Mouse (Mus musculus): ENCODE measurements around the gene Rapgef1.
A peak's percentile ranks its signal among the peaks of the same experiment; 100 is the strongest.
"Not testable (repeated sequence)": the region's sequence is repeated elsewhere in the genome, so short reads cannot be mapped to it uniquely, and the experiment has no call there.

Rapgef1 gene

DNA sequence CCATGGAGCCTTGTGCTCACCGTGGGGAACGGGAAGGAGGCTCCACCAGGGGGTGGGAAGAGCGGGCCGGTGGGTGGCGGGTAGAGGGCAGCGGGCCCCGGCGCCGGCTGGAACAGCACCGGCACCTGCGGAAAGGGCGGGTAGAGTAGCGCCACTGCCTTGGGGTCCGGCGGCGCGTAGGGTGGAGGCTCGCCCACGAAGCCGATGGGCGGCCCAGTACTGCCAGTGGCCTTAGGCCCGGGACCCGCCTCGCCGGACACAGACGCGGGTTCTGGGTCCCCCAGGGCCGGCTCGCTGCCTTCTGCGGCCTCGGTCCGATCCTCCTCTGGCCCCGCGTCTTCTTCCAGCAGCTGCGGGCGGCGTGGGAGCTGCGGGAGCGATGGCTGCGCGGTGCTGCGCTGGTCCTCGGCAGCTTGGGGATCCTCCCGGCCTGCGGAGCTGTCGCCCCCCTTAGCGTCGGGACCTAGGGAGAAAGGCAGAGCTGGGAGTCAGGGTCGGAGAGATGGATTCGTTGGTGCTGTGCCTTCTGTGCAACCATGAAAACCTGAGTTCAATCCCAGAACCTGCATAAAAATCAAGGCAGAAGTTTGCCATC is 127.8 kb downstream of the Rapgef1 start:
- no peak for DNase-seq

- DNase-seq = no peak
These were observed 128.3 kb downstream of the Rapgef1 start for GRCm38 (mm10) chr2:29747852-29748251.

DNA sequence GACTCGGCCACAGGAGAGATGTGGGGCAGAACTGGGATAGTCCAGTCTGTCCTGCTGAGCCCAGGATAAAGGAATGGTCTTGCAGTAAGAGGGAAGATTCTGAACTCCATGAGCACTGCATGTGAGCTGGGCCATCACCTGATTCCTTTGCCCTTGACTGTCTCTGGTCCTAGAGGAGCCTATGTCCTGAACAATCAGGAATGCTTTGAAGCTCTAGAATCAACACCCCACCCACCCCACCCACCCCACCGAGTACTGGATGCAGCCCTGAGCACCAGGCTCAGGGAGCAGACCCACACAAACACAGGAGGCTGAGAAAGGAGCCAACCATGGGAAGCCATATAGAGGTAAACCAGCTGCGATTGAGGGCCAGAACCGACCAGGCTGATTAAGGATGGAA is 129.0 kb downstream of the Rapgef1 start:
- DNase-seq = no peak

GRCm38 (mm10) chr2:29751497-29751896 is 132.0 kb downstream of the Rapgef1 start, which contains the start of gene Gm13420:
Gm13420 (minus strand) TSS chr2:29751685.
- peak; percentile 43 to 66 for DNase-seq

- no peak for DNase-seq
These were observed 132.9 kb downstream of the Rapgef1 start for GRCm38 (mm10) chr2:29752397-29752796.

- DNase-seq = no peak
These were observed 136.2 kb downstream of the Rapgef1 start for GRCm38 (mm10) chr2:29755693-29756092.

DNA sequence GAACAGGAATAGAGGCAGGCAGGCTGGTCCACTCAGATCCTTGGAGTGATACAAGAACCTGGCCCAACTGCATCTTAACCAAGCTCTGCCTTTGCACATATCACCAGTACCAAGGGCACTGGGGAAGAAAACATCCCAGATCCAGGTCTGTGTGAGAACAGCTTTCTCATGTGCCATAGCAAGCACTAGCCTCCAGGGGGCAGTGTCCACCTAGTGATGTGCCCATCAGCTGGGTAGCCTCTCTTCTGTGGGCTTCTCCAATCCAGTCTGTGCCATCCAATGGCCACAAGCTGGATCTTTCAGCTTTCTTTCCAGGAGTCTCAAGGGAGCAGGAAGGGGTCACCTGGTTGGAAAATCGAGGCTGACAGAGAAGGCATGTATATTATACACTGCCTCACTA is 145.3 kb downstream of the Rapgef1 start:
- peak; percentile 66 to 79 for DNase-seq

DNA sequence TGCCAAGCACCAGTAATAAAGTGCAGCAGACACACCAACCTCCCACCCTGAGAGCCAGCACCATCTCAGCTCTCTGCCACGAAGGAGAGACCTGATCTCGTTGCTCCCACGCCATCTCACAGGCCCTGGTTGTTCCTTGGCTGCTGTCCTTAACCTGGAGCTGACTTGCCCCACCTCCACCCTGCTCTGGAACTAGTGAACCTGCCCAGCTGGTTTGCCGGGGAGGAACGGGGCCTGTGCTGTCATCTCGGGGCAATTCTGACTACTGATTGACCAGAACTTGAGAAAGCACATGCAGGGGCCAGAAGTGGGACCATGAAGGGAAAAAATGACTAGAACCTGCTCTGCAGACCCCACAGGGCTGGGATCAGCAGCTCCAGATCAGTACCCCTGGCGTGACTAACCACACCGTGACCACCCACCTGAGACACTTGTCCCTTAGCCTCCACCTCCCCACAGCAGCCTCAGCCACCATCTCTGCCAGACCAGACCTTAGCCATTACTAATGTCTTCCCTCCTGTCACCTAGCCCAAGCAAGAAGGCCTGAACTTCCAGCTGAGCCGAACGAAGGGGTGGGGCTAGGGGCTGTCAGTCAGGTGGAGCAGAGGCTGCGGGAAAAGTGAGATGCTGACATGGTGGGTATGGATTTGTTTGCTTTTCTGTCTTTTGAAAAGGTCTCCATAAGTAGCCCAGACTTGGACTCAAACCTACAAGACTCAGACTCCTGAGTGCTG is 148.6 kb downstream of the Rapgef1 start:
- DNase-seq = peak; percentile 36 to 43

DNA sequence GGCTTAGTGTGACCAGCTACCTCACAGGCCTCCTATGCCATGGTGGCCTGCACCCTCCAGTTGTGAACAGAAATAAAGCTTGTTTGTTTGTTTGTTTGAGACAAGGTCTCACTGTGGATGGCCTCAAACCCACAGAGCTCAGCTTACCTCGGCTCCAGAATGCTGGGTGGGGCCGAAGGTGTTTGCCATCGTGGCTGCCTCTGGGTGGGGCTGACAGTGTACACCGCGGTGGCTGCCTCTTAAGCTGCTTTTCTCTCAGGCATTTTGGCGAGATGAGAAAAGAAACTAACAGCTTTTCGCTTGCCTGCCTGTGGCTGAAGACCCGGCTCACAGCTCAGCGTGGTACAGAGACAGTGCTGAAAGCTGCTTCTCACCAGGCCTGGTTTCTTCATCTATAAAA is 149.4 kb downstream of the Rapgef1 start:
- no peak for DNase-seq

GRCm38 (mm10) chr2:29770162-29770561 is 150.6 kb downstream of the Rapgef1 start:
- DNase-seq = no peak

DNA sequence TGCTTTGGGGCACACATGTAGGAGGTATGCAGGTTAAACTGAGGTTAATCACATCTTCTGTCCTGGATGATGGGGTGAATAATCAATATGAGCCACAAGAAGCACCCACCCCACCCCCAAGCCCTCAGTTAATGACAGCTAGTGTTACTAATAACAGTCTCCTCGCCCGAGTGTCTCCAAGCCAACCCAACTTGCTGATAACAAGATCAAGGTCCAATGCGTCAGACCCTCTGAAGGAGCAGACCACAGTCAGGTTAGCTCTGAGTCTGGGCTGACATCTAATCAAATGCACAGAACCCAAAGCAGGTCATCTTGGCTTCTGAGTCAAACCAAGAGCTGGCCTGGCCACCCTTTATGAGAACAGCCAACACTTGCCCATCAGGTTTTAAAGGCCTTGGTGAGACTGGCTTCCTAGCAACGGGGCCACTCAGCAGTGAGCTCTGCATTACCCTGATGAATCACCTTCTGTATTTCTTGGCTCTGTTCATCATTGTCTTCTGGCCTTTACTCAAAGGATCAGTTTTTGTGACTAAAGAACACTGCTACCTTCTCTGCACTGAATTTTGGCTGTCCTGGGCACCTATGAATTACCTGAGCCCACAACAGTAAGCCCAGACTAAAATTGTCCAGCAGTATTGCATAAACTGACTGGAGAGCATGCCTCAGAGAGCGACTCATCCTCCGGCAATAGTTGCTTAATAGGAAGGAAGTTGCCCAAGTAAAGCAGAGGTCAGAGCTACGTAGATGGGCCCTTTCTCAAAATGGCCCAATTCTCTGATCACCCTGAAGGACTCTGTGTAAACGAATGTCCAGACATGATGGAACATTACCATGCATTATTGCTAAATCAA is 152.3 kb downstream of the Rapgef1 start:
- no peak for DNase-seq

- DNase-seq = no peak
These were observed 153.8 kb downstream of the Rapgef1 start for GRCm38 (mm10) chr2:29773323-29773722.

DNA sequence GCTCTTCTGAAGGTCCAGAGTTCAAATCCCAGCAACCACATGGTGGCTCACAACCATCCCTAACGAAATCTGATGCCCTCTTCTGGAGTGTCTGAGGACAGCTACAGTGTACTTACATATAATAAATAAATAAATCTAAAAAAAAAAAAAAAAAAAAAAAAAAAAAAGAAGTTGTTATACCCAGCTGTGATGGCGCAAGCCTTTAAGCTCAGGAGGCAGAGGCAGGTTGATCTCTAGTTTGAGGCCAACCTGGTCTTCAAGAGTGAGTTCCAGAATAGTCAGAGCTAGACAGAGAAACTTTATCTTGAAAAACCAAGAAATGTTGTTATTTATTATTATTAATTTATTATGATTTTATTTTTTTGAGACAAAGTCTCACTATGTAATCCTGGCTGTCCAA is 161.7 kb downstream of the Rapgef1 start:
- not testable (repeated sequence) for DNase-seq

DNA sequence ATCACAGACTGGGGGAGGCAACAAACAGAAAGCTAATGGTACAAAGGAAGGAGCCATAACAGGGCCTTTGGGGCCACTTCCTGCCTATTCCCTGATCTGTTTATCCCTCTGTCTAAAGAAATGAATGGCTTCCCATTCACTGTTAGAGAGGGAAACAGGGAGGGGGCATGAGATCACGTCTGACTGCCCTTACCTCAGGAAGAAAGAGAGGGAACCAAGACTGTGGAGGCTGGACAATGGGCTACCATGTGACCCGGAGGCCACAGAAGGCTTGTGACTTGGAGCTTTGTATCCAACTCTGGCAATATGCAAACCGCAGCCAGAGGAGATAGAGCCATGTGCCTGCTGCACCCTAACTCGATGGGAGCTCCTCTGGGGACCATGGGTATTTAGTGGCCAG is 164.8 kb downstream of the Rapgef1 start:
- peak; percentile 23 to 51 for DNase-seq

DNA sequence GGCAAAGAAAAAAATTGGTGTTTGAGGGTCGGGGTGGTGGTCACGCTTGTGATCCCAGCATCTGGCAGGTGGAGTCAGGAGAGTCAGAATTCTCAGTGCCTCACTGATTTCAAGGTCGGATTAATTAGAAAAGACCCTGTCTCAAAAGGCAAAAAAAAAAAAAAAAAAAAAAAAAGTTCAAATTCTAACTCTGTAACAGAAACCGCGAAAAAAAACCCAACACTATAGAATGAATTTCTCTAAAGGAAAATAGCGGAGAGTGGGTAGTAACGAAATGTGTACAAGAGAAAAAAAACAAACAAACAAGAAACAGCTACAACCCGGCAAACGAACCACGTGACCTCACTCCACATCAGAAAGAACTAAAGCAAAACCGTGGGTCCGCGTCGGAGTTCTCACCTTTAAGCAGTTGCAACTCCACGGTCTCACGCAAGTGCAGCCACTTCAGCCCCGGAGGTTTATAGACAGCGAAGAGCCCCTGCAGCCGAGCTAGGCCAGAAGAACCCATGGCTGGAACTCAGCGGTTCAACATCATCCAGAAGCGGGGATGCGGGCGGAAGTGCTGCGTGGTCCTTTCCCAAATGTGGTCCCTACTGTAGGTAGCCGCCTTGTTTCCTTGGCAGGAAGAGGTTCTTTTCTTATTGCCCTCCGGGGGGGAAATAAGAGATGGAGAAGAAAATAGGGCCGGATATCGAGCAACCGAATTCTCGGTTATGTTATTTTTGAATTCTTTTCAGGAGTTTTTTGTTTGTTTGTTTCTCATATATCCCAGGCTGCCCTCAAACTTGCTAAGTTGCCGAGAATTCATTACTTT is 167.8 kb downstream of the Rapgef1 start, which contains the start of gene Coq4:
TSS of gene Coq4 (plus strand) at position 390 of the 814 bp plus-strand sequence.
- peak; percentile 91 to 92 for DNase-seq

GRCm38 (mm10) chr2:29787937-29788681 is 168.6 kb downstream of the Rapgef1 start, which contains the start of gene Trub2:
Trub2 (minus strand) TSS chr2:29788502.
- DNase-seq = peak; percentile 86 to 89
